Mouse (Mus musculus): ENCODE measurements at regions not wholly inside any gene's neighbourhood (a gene's known extent, or its start where the extent isn't known, plus 50 kb on each side); places are given as distances from the start of the nearest gene placed in this dataset.
A peak's percentile ranks its signal among the peaks of the same experiment; 100 is the strongest.

- H3K79me2 ChIP-seq (ENCODE audit: inconsistent target): no peaks in the 10 kb centered on the region
- no peak overlapping the region for H3K27ac ChIP-seq
- no peak overlapping the region for H3K4me3 ChIP-seq (ENCODE audit: inconsistent target)
- 33% methylated on average over 10 of the region's 11 CpGs for WGBS (ENCODE audit: missing documents)
- H3K36me3 ChIP-seq (ENCODE audit: inconsistent target): no peaks in the 10 kb centered on the region
Observed at GRCm38 (mm10) chr8:10865941-10866513, 142.2 kb downstream of the Irs2 start.

- H3K79me2 ChIP-seq (ENCODE audit: inconsistent target): no peaks in the 10 kb centered on the region
- H3K4me3 ChIP-seq (ENCODE audit: inconsistent target): no peak overlapping the region
- H3K36me3 ChIP-seq (ENCODE audit: inconsistent target): no peaks in the 10 kb centered on the region
- 75% methylated on average over 8 of the region's 8 CpGs for WGBS (ENCODE audit: missing documents)
- H3K27ac ChIP-seq: no peak overlapping the region
Observed at GRCm38 (mm10) chr8:10865415-10865821, 142.8 kb downstream of the Irs2 start.

GRCm38 (mm10) chr8:10862442-10862841 lies 145.8 kb downstream of the Irs2 start:
- Histone ChIP-seq H3K4me3 (ENCODE audit: inconsistent target) (no peak overlapping the region), H3K79me2 (ENCODE audit: inconsistent target) (no peaks in the 10 kb centered on the region), H3K36me3 (ENCODE audit: inconsistent target) (no peaks in the 10 kb centered on the region), H3K27ac (no peak overlapping the region)
- WGBS (ENCODE audit: missing documents): 95% methylated on average over 13 of the region's 13 CpGs

GRCm38 (mm10) chr8:10860810-10861209 lies 147.4 kb downstream of the Irs2 start:
- 90% methylated on average over 4 of the region's 4 CpGs for WGBS (ENCODE audit: missing documents)
- no peak overlapping the region for H3K4me3 ChIP-seq (ENCODE audit: inconsistent target)
- H3K79me2 ChIP-seq (ENCODE audit: inconsistent target): no peaks in the 10 kb centered on the region
- H3K27ac ChIP-seq: no peak overlapping the region
- H3K36me3 ChIP-seq (ENCODE audit: inconsistent target): no peaks in the 10 kb centered on the region

- H3K4me3 ChIP-seq (ENCODE audit: inconsistent target): no peak overlapping the region
- 25% methylated on average over 3 of the region's 3 CpGs for WGBS (ENCODE audit: missing documents)
- no peaks in the 10 kb centered on the region for H3K36me3 ChIP-seq (ENCODE audit: inconsistent target)
- H3K79me2 ChIP-seq (ENCODE audit: inconsistent target): no peaks in the 10 kb centered on the region
- H3K27ac ChIP-seq: no peak overlapping the region
Observed at GRCm38 (mm10) chr8:10857874-10858273, 150.4 kb downstream of the Irs2 start.

- WGBS (ENCODE audit: missing documents): 95% methylated on average over 15 of the region's 15 CpGs
- Histone ChIP-seq H3K36me3 (ENCODE audit: inconsistent target) (no peaks in the 10 kb centered on the region), H3K4me3 (ENCODE audit: inconsistent target) (no peak overlapping the region), H3K79me2 (ENCODE audit: inconsistent target) (no peaks in the 10 kb centered on the region), H3K27ac (no peak overlapping the region)
Observed at GRCm38 (mm10) chr8:10856996-10857720, 151.1 kb downstream of the Irs2 start.

- no peak overlapping the region for H3K27ac ChIP-seq
- WGBS (ENCODE audit: missing documents): 100% methylated on average over 3 of the region's 3 CpGs
- H3K36me3 ChIP-seq (ENCODE audit: inconsistent target): no peaks in the 10 kb centered on the region
Observed at GRCm38 (mm10) chr8:10855696-10856095, 152.6 kb downstream of the Irs2 start.

GRCm38 (mm10) chr8:10855131-10855530 lies 153.1 kb downstream of the Irs2 start:
- no peaks in the 10 kb centered on the region for H3K79me2 ChIP-seq (ENCODE audit: inconsistent target)
- no peak overlapping the region for H3K27ac ChIP-seq
- H3K4me3 ChIP-seq (ENCODE audit: inconsistent target): no peak overlapping the region
- no peaks in the 10 kb centered on the region for H3K36me3 ChIP-seq (ENCODE audit: inconsistent target)
- 92% methylated on average over 4 of the region's 4 CpGs for WGBS (ENCODE audit: missing documents)

More at GRCm38 (mm10) chr8:10855696-10856095, 152.6 kb downstream of the Irs2 start:
- no peaks in the 10 kb centered on the region for H3K79me2 ChIP-seq (ENCODE audit: inconsistent target)
- no peak overlapping the region for H3K4me3 ChIP-seq (ENCODE audit: inconsistent target)

- WGBS (ENCODE audit: missing documents): 63% methylated on average over 6 of the region's 6 CpGs
- Histone ChIP-seq H3K79me2 (ENCODE audit: inconsistent target) (no peaks in the 10 kb centered on the region), H3K36me3 (ENCODE audit: inconsistent target) (no peaks in the 10 kb centered on the region), H3K27ac (no peak overlapping the region), H3K4me3 (ENCODE audit: inconsistent target) (no peak overlapping the region)
Observed at GRCm38 (mm10) chr8:10854600-10854999, 153.7 kb downstream of the Irs2 start.

GRCm38 (mm10) chr8:10853901-10854300 lies 154.4 kb downstream of the Irs2 start:
- WGBS (ENCODE audit: missing documents): 94% methylated on average over 5 of the region's 5 CpGs
- Histone ChIP-seq H3K79me2 (ENCODE audit: inconsistent target) (no peaks in the 10 kb centered on the region), H3K4me3 (ENCODE audit: inconsistent target) (no peak overlapping the region), H3K36me3 (ENCODE audit: inconsistent target) (no peaks in the 10 kb centered on the region), H3K27ac (no peak overlapping the region)

GRCm38 (mm10) chr8:10849916-10850315 lies 158.3 kb downstream of the Irs2 start:
- Histone ChIP-seq H3K4me3 (ENCODE audit: inconsistent target) (no peak overlapping the region), H3K27ac (peak overlapping the region; percentile 94), H3K36me3 (ENCODE audit: inconsistent target) (no peaks in the 10 kb centered on the region), H3K79me2 (ENCODE audit: inconsistent target) (no peaks in the 10 kb centered on the region)
- WGBS (ENCODE audit: missing documents): 85% methylated on average over 7 of the region's 7 CpGs

GRCm38 (mm10) chr8:10845607-10846006 lies 162.7 kb downstream of the Irs2 start:
- H3K36me3 ChIP-seq (ENCODE audit: inconsistent target): no peaks in the 10 kb centered on the region
- no peak overlapping the region for H3K4me3 ChIP-seq (ENCODE audit: inconsistent target)
- no peaks in the 10 kb centered on the region for H3K79me2 ChIP-seq (ENCODE audit: inconsistent target)
- H3K27ac ChIP-seq: peak overlapping the region; percentile 68
- WGBS (ENCODE audit: missing documents): 7% methylated on average over 6 of the region's 6 CpGs

GRCm38 (mm10) chr8:10840853-10841531 lies 167.3 kb downstream of the Irs2 start:
- no peak overlapping the region for H3K4me3 ChIP-seq (ENCODE audit: inconsistent target)
- H3K79me2 ChIP-seq (ENCODE audit: inconsistent target): no peaks in the 10 kb centered on the region
- H3K27ac ChIP-seq: no peak overlapping the region
- WGBS (ENCODE audit: missing documents): 70% methylated on average over 12 of the region's 12 CpGs
- no peaks in the 10 kb centered on the region for H3K36me3 ChIP-seq (ENCODE audit: inconsistent target)

- no peaks in the 10 kb centered on the region for H3K79me2 ChIP-seq (ENCODE audit: inconsistent target)
- H3K27ac ChIP-seq: no peak overlapping the region
- no peak overlapping the region for H3K4me3 ChIP-seq (ENCODE audit: inconsistent target)
- WGBS (ENCODE audit: missing documents): 92% methylated on average over 1 of the region's 1 CpGs
- H3K36me3 ChIP-seq (ENCODE audit: inconsistent target): no peaks in the 10 kb centered on the region
Observed at GRCm38 (mm10) chr8:10840044-10840443, 168.2 kb downstream of the Irs2 start.

- Histone ChIP-seq H3K4me3 (ENCODE audit: inconsistent target) (no peak overlapping the region), H3K79me2 (ENCODE audit: inconsistent target) (no peaks in the 10 kb centered on the region)
- 29% methylated on average over 6 of the region's 6 CpGs for WGBS (ENCODE audit: missing documents)
Observed at GRCm38 (mm10) chr8:10835054-10835453, 173.2 kb downstream of the Irs2 start.

More at GRCm38 (mm10) chr8:10835054-10835453, 173.2 kb downstream of the Irs2 start:
- Histone ChIP-seq H3K36me3 (ENCODE audit: inconsistent target) (no peaks in the 10 kb centered on the region), H3K27ac (peak overlapping the region; percentile 84)

All from macrophage (primary cell).